Mouse (Mus musculus): ENCODE measurements around the gene Btbd11.
"Not testable (repeated sequence)": the region's sequence is repeated elsewhere in the genome, so short reads cannot be mapped to it uniquely, and the experiment has no call there.

Btbd11 gene

DNA sequence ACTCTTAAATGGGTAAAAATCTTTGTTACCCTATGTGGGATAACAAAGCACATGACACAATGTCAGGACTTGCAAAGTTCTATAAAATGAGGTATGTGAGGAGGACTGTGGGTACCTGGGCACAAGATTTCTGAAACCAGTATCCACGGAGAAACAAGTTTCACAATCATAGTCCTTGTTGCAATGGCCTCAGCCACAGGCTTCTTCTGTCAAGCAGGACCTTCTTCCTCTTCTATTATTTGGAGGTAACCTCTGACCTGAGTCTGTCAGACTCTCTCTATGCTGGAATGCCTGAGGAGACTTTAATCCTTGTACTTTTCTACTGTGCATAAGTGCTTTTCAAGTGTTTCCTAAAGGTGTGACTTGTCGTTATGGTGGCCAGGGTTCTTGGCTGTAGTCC is 307.8 kb downstream of the Btbd11 start:
- DNase-seq (ENCODE audit: low spot score), result not testable (repeated sequence)

DNA sequence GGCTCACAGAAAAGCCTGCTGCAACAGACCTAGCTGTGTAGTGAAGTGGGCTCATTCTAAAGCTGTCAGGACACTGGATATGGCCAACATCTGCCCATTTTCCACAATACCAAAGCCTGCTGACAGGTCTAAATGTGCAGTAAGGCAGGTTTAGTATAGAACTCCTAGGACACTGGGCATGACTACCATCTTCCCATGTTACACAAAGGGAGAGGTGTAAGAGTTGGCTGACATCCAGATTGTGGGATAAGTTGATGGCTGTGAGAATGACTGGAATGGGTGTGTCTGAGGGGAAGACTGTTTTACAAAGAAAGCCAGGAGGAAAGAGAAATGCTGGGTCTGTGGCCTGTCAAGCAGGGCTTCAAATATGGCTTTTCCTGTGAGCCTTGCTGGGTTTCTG is 313.1 kb downstream of the Btbd11 start:
- DNase-seq (ENCODE audit: low spot score), result no peak

GRCm38 (mm10) chr10:85709790-85710189 is 323.2 kb downstream of the Btbd11 start:
- not testable (repeated sequence) for DNase-seq (ENCODE audit: low spot score)
